Mouse (Mus musculus) gastrocnemius, postnatal 36 days (tissue): ENCODE measurements at regions not wholly inside any gene's neighbourhood (a gene's known extent, or its start where the extent isn't known, plus 50 kb on each side); places are given as distances from the start of the nearest gene placed in this dataset.

Experiments used
- DNase-seq, 2 experiments: peaks; one replicate each; pipeline ENCODE4 v3.0.0; 2022
- intact Hi-C: fragments of 180-260 bp; cut with DNase I; formaldehyde crosslinking; loops from one replicate; pipeline ENCODE4 v1.15.1; 2025

DNA sequence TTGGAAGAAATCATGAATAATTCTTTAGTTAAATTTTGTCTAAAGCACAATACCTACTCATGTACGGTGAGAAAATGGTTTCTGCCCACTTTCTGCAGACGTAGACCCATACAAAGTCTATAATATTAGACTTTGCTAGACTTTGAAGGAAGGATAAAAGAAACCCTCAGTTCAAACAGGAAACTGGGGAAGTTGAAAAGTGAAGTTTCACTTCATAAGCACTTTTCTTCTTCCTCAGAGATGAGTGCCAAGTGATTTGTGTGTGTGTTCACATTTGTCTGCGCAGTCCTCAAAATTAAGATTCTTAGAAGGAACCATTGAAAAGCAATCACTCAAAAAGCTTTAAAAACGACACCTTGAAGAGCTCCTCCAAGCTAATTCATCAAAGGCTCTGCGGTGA lies 500.2 kb upstream of the A1bg start:
- no peak for DNase-seq
- intact Hi-C loops = no loop called here

DNA sequence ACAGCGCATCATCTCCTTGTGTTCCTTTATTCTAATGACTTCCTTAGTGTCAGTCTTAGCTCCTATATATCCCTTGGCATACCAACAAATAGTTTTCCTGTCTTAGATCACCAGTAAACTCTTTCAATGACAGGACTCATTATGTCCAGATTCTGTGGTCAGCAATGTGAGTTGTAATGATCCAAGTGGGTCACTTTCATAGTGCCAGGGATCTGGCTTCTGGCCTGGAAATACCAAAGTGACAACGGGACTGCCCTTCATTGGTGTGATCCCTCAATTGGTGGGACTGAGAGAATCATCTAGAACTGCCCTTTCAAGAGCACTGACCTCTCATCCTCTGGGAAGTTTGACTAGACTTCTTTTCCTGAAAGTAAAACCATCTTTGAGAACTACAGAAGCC lies 494.7 kb upstream of the A1bg start:
- intact Hi-C loops = loop anchor here (5.0 kb wide), 1 partner anchor 260 kb away; no protein-coding TSS in a partner anchor
- no peak for DNase-seq

GRCm38 (mm10) chr15:61416841-61417240 lies 494.0 kb upstream of the A1bg start:
- no peak for DNase-seq
- intact Hi-C loops = loop anchor here (5.0 kb wide), 1 partner anchor 260 kb away; no protein-coding TSS in a partner anchor

DNA sequence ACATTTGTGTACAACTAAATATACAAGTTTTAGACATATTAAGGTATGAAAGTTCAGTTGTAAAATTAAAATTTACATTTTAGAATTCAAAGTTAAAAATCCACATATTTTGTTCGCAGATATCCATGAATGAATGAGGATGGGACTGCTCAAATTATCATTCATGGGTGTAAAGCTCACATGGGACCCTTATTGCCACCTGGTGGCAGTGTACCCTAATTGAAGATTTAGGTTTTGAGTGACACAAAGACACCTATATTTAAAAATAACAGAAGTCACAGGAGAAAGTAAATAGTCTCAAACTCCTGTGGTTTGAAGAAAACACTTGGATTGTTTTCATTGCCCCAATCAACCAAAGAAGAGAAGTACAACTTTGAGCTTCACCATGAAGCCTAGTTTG lies 492.8 kb upstream of the A1bg start:
- DNase-seq = no peak
- intact Hi-C loops = loop anchor here (5.0 kb wide), 1 partner anchor 258 kb away; no protein-coding TSS in a partner anchor

DNA sequence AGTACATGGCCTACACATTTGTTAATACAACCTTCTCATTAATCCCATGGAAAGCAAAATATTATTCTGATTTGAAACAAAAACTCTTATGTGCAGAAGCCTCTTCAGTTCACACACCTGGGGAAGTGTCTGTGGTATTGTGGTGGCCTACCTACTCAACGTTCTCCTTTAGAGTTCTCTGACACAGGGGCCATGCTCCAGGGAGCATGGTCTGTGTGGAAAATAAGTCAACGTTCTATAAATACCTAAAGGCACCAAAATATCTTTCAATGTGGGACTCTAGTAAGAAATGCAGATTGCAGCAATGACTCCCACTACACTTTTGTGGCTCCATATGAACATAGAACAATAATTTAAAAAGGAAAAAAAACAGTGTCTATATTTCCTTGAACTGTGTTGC lies 489.0 kb upstream of the A1bg start:
- intact Hi-C loops = no loop called here

DNA sequence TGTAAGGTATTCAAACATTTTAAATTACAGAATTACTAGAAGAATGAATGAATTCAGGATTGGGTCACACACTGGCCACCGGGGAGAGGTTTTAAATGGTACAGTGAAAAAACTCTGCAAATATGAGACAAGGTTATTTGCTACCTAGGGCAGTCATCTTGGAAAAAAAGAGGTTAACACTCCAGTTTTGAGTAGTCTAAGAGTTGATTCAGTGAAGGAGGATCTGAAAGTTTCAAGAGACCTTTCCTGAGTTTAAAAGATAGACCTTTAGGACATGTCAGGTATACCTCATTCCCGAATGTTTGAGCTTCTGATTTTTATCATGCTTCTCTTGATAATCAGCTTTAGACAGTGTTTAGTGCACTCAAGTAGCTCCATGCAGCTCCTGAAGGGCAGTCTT lies 488.0 kb upstream of the A1bg start:
- intact Hi-C loops = no loop called here
- DNase-seq = no peak

More for the DNA sequence above, 489.0 kb upstream of the A1bg start:
- no peak for DNase-seq

DNA sequence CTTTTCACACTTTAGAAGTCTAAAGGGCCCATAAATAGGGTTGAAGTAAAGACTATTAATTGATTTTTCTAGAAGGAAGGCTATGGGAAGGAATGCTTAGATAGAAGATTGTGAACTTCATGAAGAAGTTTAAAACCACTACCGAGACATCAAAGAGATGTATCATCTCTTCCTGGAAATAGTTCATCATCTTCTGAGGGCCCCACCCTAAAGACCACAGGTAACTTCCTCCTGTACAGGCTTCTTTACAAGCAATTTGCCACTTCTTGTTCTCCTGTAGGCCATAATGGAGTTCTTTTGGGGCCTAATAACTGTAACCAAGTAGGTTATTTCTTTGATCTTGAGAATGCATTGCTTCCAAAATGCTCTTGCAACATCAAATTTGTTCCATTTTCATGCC lies 485.8 kb upstream of the A1bg start:
- no peak for DNase-seq

GRCm38 (mm10) chr15:61400720-61401119 lies 477.9 kb upstream of the A1bg start:
- intact Hi-C loops = no loop called here
- DNase-seq = no peak

More for the DNA sequence above, 485.8 kb upstream of the A1bg start:
- intact Hi-C loops = no loop called here

- intact Hi-C loops = no loop called here
These were observed 477.2 kb upstream of the A1bg start for GRCm38 (mm10) chr15:61399971-61400370.

GRCm38 (mm10) chr15:61398829-61399228 lies 476.0 kb upstream of the A1bg start:
- DNase-seq = no peak
- intact Hi-C loops = no loop called here

More at GRCm38 (mm10) chr15:61399971-61400370, 477.2 kb upstream of the A1bg start:
- DNase-seq = no peak

DNA sequence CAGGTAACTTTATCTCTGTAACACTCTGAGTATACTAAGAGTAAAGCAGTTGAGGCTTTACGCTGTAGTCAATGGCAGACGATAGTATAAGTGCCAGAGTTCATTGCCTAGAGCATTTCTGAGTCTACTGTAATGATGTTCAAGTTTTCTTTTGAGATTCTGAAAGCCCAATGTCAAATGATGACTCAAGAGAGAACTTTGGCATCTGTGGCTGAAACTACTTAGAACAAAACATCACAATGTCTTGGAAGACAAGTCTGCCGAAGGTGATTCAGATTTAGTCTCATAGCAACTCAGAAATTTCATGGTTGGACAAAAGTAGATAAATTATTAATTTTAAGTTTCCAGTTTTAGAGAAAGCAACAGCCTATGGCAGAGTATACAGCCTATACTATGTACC lies 474.2 kb upstream of the A1bg start:
- no peak for DNase-seq
- intact Hi-C loops = no loop called here

- peak in 1 of 2 experiments; percentile 5 for DNase-seq
- intact Hi-C loops = no loop called here
These were observed 472.5 kb upstream of the A1bg start for GRCm38 (mm10) chr15:61395296-61395826.

GRCm38 (mm10) chr15:61380666-61381065 lies 457.9 kb upstream of the A1bg start:
- DNase-seq = no peak

GRCm38 (mm10) chr15:61366276-61366675 lies 443.5 kb upstream of the A1bg start:
- intact Hi-C loops = no loop called here
- no peak for DNase-seq

More at GRCm38 (mm10) chr15:61380666-61381065, 457.9 kb upstream of the A1bg start:
- intact Hi-C loops = no loop called here

DNA sequence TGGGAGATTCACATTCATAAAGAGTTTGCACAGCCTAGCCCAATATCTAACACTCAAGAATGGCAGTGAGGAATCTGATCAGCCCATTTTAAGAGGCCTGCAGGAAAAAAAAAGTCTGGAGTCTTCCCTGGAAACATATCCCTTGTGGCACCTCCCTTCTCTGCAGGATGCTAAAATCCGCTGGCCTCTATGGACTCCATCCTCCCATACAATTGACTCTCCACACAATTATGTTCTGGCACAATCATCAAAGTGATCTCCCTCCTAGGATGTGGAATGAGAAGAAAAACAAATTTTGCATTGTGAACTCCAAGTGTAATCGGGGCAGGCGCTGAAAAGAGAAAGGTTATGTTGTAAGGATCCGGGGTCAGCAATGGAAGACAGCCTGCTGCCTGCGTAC lies 442.7 kb upstream of the A1bg start:
- intact Hi-C loops = no loop called here
- no peak for DNase-seq

GRCm38 (mm10) chr15:61364461-61364860 lies 441.6 kb upstream of the A1bg start:
- no peak for DNase-seq
- intact Hi-C loops = no loop called here

DNA sequence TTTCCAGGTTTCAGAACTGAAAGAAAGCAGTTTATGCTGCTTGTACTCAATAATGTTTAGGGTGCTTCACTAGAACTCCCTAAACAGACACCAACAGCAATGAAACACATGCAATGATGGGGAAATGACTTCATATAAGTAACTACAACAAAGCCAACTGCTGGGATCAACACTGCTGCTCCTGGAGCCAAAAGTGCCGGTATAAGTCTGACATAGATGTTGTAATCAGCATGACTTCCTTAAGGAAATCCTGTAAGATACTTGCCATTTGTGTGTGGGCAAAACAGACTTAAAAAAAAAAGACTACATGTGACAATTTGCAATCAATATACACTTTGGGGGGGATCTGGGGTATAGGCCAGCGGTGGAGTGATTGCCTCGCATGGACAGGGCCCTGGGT lies 438.4 kb upstream of the A1bg start:
- DNase-seq = no peak
- intact Hi-C loops = no loop called here

DNA sequence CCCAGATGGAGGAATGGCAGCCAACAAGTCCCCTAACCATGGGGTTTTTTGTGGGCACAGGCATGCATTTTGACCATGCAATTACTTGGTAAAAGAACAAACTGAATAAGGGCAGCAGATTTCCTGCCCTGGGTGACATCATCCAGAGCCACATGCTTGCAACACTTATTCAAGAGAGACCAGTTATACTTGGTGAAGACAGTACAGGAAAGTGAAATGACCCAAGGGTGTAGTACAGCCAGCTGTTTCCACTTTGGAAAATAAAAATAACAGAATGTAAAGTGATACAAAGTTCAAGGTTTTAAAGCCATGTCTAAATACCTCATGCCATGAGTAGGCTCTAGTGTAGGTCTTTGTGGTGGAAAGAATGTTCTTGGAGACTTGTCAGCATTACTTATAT lies 432.5 kb upstream of the A1bg start:
- intact Hi-C loops = no loop called here
- DNase-seq = no peak

DNA sequence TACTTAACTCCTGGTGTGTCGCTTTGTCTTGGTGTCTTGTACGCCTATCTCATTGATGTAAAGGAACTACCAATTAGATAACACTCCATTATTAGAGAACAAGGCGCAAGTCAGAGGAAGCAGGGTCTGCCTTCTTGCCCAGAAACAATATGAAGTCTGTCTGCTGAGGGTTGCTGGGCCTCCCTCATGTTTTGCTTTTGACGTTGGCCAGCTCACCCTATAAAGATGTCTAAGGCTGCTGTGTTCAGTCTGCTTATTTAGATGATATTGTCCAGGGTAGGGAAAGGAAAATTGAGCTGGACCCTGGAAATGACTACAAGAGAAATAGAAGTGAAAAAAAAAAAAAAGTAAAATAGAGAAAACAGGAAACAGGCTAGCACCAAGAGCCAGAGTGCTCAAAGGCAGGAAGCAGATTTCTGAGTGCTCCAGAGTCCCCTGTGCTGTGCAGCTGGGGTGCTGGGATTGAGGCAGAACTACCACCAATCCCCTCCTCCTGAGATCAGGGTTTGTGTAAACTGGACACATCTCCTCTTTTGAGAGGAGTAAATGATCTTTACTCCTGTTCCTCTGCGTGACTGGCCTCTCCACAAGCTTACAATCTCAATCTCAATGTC lies 429.0 kb upstream of the A1bg start:
- intact Hi-C loops = no loop called here
- DNase-seq = no peak

DNA sequence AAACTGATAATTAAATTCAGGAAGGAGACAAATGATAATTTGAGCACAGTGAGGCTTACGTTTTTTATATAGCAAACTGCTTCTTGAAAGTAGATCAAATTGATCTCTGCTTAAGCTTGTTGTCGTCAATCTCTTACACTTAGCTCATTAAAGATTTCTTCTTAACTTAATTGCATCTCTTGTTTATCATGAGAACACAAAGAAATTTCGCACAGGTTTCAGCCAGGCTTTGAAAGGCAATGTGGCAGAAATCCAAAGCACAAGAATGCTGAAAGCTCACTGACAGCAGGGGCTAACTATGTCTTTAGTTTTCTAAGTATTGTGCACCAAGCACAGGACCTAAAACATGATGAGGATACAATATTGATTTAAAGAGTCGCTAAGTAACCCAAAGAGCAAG lies 422.3 kb upstream of the A1bg start:
- intact Hi-C loops = no loop called here

DNA sequence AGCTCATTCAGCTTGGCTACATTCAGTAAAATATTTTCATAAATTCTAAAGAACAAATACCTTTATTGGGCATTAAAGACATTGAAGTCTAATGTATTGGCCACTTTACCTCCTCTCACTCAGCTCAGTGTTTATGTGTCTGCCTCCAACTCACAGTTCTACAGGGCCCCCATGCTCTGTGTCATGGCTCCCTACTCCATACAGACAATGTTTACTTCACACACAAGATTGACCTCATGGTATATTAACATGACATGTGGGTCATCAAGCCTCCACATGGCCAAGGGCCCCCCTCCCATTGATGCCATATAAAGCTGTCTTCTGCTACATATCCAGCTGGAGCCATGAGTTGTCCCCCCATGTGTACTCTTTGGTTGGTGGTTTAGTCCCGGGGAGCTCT lies 419.8 kb upstream of the A1bg start:
- intact Hi-C loops = no loop called here
- DNase-seq = no peak

More for the DNA sequence above, 422.3 kb upstream of the A1bg start:
- no peak for DNase-seq

GRCm38 (mm10) chr15:61327925-61328324 lies 405.1 kb upstream of the A1bg start:
- no peak for DNase-seq
- intact Hi-C loops = no loop called here

- intact Hi-C loops = no loop called here
- no peak for DNase-seq
These were observed 399.4 kb upstream of the A1bg start for GRCm38 (mm10) chr15:61322243-61322642.
